Mouse (Mus musculus) bone marrow macrophage, adult 2 months (primary cell): ENCODE data around the gene Dpysl5. TPM values are rescaled to one million over a fixed set of nuclear protein-coding genes. Genes with fewer than 3 reads are reported as not detected.

Source experiments
- H3K27ac ChIP-seq: 2 replicates; pipeline ENCODE4 v1.5.1; 2012; ENCODE audit warnings: low read depth, low read length; ENCODE audit not compliant: insufficient read depth
- H3K4me1 ChIP-seq: 2 replicates; pipeline ENCODE4 v1.6.1; 2012; ENCODE audit warnings: low read length; ENCODE audit not compliant: control insufficient read depth, insufficient read depth
- H3K4me3 ChIP-seq: 2 replicates; pipeline ENCODE4 v1.5.1; 2012; ENCODE audit warnings: mild to moderate bottlenecking, low read length, moderate library complexity; ENCODE audit not compliant: insufficient read depth
- CTCF ChIP-seq: IDR thresholded peaks from 2 replicates; pipeline ENCODE4 v1.5.1; 2012; ENCODE audit warnings: low read depth, mild to moderate bottlenecking, low read length, moderate library complexity
- POLR2A ChIP-seq: IDR thresholded peaks from 2 replicates; pipeline ENCODE4 v1.6.1; 2012; ENCODE audit warnings: mild to moderate bottlenecking, low read depth, low read length, borderline replicate concordance
- polyA plus RNA-seq: library from polyadenylated mRNA; stranded (reverse); fragments of >200 nt; gene quantifications from 2 replicates; pipeline ENCODE4 v1.2.4, GENCODE M21; 2012; ENCODE audit not compliant: missing spikeins, insufficient read depth, insufficient read length

Dpysl5 gene
- polyA plus RNA-seq, 1 experiment = not detected

DNA sequence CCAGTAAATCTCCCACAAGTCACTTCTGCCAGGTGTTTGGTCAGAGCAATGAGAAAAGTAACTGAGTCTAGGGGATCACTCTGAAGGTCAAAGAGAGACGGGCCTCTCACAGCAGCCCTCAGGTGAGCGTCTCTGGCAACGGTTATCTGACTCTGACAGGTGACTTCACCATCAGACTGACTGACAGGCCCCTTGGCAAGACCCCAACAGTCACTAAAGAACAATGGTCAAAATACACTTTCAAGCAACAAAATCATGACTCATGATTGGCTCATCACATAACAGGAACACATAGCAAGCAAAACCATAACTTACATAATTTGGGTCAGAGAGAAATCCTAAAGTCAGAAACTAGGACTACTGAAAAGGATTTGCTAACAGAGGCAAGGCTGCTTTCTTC is 9.5 kb upstream of the Dpysl5 start:
- Histone ChIP-seq H3K27ac (no peak overlapping the region), H3K4me1 (no peaks in the 10 kb centered on the region), H3K4me3 (no peak overlapping the region)
- TF ChIP-seq CTCF (no peak), POLR2A (no peak)

DNA sequence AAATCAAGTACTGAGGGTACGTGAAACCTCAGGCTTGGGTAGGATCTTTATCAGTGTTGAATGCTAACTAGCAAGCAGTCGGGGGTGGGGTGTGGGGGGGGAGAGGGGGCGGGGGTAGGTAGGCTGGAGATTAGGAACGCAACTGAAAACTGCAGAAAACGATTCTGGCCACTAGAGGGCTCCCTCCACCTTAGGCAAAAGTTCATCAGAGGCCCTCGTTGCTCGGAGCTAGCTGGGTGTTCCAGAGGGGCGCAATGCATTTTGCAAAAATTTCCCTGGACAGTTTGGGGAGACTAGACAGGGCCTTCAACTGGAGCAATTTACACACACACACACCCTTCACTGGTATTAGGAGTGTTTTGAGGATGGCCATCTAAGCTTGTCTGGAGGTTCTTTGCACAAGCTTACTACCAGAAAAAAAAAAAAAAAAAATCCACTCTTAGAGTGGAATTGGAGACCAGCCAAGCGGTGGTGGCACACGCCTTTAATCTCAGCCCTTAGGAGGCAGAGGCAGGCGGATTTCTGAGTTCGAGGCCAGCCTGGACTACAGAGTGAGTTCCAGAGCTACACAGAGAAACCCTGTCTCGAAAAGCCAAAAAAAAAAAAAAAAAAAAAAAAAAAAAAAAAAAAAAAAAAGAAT is 1.5 kb upstream of the Dpysl5 start:
- H3K4me1 ChIP-seq = no peaks in the 10 kb centered on the region
- no peak overlapping the region for H3K4me3 ChIP-seq
- no peak for TF ChIP-seq POLR2A
- TF ChIP-seq CTCF = peak; percentile 86
- H3K27ac ChIP-seq = no peak overlapping the region

DNA sequence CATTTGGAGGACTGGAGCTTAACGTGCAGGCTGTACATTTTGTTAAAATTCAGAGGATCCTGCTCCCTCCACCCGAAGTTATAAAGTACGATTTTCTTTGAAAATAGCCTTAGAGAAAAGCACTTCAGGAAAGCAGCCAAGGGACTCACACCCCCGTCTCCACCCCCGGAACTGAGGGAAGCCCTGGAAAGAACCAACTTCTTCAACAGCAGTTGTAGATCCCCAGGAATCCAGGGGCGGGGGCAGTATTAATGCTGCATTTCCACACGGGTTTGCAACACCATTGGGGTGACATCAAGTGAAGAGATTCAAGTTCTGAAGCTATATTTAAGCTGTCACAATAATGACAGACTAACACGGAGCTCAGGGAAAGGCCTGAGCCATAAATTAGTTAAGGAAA is 878 bp upstream of the Dpysl5 start:
- Histone ChIP-seq H3K4me3 (no peak overlapping the region), H3K4me1 (no peaks in the 10 kb centered on the region), H3K27ac (no peak overlapping the region)
- no peak for TF ChIP-seq POLR2A
- TF ChIP-seq CTCF = no peak

DNA sequence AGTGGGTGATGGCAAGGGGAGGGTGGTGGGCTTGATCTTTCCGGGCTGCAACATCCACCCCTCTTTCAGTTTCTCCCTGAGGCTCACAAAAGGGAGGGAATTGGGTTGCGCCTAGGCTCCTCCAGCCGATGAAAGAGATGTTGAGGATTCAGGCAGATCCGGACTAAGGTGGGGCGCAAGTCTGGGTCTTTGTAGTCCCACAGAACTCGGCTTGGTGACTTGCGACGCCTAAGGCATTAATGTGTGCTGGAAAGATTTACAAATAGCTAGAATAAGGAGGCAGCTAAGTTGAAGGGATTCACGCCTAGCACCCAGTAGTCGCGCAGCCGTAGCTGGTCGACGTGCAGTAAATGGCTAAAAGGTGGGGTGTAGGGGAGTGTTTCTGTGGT is 632 bp downstream of the Dpysl5 start:
- H3K4me1 ChIP-seq = no peaks in the 10 kb centered on the region
- no peak overlapping the region for H3K27ac ChIP-seq
- peak overlapping the region; percentile 39 for H3K4me3 ChIP-seq
- no peak for TF ChIP-seq POLR2A
- TF ChIP-seq CTCF = no peak

DNA sequence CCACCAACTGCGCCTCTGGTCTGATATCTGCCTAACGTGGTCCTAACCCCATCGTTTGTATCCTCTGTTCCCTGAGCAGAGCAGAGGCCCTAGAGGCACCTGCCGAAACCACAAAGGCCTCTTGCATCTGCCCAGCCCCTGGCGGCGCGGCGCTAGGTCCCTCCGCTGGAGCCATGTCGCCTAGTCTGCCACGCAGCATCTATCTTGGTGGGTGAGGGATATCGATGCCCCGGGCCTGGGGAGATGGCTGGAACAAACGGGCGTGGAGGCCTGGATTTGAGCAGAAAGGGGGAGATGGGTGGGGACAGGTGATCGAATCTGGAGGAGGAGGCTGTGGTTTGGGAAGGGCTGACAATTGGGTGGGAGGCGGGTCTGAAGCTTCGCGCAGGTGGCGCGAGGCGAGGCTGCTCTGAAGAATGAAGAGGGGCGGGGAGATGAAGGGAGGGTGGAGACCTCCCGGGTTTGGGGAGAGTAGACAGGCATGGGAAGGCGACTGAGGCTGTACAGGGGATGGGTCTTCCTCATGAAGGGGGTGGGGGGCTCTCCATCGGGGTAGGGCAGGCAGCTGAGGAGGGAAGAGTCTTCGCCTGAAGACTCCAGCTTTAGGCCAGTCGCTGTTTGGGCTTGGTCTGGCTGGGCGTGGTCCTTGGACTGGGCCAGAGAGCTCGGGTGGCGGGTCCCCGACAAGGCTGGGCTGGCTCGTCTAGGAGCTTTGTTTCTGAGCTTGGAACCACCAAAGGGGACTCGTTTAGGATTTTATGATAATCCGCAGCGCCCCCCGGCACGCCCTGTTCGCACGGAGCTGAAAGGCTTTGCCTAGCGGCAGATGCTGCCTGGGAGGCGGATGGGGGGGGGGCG is 1.3 kb downstream of the Dpysl5 start:
- TF ChIP-seq CTCF = no peak
- H3K4me3 ChIP-seq = no peak overlapping the region
- no peak overlapping the region for H3K27ac ChIP-seq
- H3K4me1 ChIP-seq = no peaks in the 10 kb centered on the region

DNA sequence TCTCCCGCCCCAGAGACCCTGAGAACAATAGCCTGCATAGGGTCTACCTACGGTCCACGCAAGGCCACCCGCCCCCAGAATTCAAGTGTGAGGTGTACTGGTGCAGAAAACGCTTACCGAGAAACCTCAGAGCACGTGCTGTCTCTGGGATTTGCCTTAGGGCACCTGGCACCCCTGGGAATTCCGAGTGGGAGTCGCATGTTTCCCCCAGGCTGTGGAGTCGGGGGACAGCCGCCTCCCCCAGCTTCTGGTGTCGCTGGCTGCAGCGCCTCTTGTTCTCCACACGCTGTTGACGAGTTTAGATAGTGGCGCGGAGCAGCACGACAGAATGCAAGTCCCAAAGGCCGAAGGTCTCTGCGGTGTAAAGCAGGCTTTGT is 1.9 kb downstream of the Dpysl5 start:
- H3K27ac ChIP-seq = no peak overlapping the region
- TF ChIP-seq CTCF (no peak), POLR2A (no peak)
- H3K4me1 ChIP-seq = no peaks in the 10 kb centered on the region
- no peak overlapping the region for H3K4me3 ChIP-seq

DNA sequence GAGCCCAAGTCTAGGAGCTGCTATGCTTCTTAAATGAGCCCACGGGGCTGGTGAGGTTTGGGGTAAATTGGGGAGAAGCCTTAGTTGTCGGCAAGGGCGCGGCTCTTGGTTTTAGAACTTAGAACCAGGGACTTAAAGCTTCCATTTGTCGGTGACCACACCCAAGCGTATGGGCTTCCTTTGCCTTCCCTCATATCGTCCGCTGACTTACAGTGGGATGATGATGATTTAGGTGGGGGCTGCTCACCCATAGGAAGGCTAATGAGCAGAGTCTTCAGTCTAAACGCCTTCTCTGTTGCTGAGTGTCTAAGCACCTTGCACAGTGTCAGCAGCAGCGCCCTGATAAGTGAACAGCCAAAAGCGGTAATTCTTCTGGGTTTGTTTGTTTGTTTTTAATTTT is 2.3 kb downstream of the Dpysl5 start:
- Histone ChIP-seq H3K4me3 (no peak overlapping the region), H3K27ac (no peak overlapping the region), H3K4me1 (no peaks in the 10 kb centered on the region)
- TF ChIP-seq CTCF (no peak), POLR2A (no peak)

DNA sequence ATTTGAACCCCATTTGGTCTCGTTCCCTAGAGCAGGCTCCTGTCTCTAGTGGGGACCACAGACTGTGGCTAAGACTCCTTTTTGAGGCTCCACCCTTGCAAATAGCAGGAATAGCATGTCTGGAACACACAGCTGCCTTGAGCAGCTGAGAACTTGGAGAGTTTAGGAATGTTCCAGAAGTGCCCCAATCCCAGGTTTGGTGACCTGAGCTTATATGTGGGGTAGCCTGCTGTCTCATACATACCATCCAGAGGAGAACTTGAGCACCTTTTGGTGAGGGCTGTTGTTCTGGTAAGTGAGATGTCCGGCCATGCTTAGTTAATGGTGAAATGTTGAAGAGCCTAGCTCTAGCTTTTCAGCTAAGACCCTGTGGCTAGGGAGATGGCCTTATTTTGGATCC is 4.9 kb downstream of the Dpysl5 start:
- H3K4me3 ChIP-seq = no peak overlapping the region
- no peaks in the 10 kb centered on the region for H3K4me1 ChIP-seq
- TF ChIP-seq CTCF (no peak), POLR2A (no peak)

DNA sequence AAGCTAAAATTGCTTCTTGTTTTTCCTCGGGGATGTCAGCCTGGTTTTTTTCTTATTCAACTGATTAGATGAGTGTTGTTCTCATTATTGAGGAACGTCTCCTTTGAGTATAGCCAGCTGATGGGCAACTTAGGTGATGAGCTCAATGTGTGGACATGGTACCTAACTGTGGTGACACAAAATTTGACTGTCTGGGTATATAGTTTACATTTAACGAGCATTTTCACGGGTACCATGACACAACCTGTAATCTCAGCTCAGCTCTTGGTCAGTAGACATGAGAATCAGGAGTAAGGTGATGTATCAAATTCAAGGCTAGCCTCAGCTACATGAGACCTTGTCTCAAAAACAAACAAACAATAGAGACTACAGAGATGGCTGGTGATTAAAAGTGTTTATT is 6.1 kb downstream of the Dpysl5 start:
- H3K4me3 ChIP-seq = no peak overlapping the region
- H3K4me1 ChIP-seq = no peaks in the 10 kb centered on the region
- no peak overlapping the region for H3K27ac ChIP-seq
- TF ChIP-seq POLR2A = no peak
- no peak for TF ChIP-seq CTCF

More for the DNA sequence above, 4.9 kb downstream of the Dpysl5 start:
- no peak overlapping the region for H3K27ac ChIP-seq

DNA sequence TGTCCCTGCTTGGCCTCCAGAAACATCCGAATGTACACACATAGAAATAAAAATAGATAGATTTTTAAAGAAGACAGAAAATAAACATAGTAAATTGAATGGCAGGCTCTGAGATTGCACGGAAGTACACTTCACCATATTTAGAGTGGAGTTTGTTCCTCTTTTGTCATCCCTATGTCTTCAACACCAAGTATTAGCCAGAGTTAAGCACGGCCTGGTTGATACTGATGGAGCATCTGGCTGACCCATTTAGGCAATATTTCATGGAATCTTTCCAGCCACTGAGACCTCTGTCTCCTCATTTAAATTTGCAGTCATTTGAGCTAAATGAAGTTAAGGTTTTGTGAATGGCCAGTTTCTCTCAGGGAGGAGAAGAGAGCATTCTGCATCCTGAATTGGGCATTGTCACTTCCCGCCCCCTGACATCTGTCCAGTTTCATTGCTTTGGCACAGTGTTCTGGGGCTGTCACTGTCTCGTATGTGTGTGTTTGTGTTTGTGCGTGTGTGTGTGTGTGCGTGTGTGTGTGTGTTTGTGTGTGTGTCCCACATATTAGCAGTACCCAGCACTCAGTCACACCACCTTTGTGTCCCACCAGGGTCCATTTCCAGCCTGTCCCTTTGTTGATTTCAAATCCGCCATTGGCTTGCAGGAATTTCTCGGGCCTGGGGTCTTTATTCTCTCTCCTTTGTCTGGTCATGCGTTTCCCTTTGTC is 6.8 kb downstream of the Dpysl5 start:
- H3K4me1 ChIP-seq = no peaks in the 10 kb centered on the region
- H3K27ac ChIP-seq = no peak overlapping the region
- no peak overlapping the region for H3K4me3 ChIP-seq
- no peak for TF ChIP-seq CTCF
- no peak for TF ChIP-seq POLR2A
